Mouse (Mus musculus): ENCODE results near the gene Lyst. TPM values are rescaled to one million over a fixed set of nuclear protein-coding genes. Genes with fewer than 3 reads are reported as not detected.

Lyst gene
- polyA plus RNA-seq, 1 experiment from 2014 or later = 2.8 TPM

DNA sequence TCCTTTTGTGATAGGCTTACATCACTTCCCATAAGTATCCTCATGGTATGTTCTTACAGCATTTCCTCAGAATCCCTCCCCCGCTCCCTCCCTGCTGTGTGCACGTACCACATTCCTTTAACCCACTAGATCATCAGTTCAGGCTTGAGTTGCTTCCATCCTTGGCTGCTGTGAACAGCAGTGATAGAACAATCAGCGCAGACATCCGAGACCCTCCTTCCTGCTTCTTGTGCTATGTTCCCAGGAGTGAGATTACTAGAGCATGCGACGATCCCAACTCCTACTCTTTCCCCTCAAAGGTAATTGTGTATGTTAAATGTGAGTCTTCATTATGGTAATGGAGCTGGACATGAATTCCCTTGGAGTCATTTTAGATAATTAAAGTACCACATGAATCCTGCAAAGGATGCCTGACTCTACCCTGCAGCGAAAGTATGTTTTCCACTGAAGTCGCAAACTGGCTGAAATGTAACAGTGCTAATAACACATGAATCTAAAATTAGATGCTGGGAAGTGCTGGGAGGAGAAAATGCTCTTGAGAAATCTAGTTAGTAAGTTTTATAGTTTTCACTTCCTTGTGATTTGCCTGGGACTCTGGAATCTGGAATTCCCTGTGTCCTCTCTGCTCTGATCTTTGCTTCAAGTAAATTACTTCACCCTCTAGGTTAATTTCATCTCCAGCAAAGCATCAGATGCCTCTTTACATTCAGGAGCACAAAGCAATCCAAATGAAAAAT lies 13.6 kb upstream of the Lyst start:
- H3K36me3 ChIP-seq = no peaks in the 10 kb centered on the region
- no peak overlapping the region for H3K4me2 ChIP-seq (replicated peaks)
- H3K27me3 ChIP-seq (replicated peaks) = no peaks in the 10 kb centered on the region
- H3K4me1 ChIP-seq (replicated peaks) = 0 out of 2 replicates have a peak, but pooled peaks cover 2% of the 10 kb centered on the region
- 56% methylated on average over 8 of the region's 8 CpGs for WGBS
- H3K9ac ChIP-seq = no peak overlapping the region
- ATAC-seq = no peak
- no peak overlapping the region for H3K27ac ChIP-seq
- H3K4me3 ChIP-seq (replicated peaks) = no peak overlapping the region
- no peaks in the 10 kb centered on the region for H3K9me3 ChIP-seq

DNA sequence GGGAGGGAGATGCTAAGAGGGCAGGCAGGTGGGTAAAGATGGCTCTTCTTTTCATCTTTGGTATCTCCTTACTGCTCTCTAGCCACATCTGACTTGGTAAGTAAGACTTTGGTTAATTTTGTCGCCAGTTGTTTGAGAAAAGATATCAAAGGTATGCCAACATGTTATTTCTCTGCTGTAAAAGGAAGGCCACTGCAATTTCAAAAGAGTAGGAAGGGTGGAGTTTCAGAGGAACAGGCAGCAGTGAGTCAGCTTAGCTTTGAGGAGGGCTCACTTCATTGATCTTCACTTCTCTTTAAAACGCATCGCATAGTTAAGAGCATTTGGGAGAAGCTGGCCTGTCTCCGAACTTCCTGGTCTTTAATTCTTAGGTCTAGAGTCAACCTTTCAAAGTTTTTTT lies 8.2 kb upstream of the Lyst start:
- Histone ChIP-seq H3K4me2 (replicated peaks) (no peak overlapping the region), H3K27ac (no peak overlapping the region), H3K9ac (no peak overlapping the region), H3K9me3 (no peaks in the 10 kb centered on the region), H3K27me3 (replicated peaks) (no peaks in the 10 kb centered on the region), H3K36me3 (no peaks in the 10 kb centered on the region), H3K4me3 (replicated peaks) (no peak overlapping the region), H3K4me1 (replicated peaks) (no peaks in the 10 kb centered on the region)
- no peak for ATAC-seq
- 76% methylated on average over 4 of the region's 4 CpGs for WGBS

DNA sequence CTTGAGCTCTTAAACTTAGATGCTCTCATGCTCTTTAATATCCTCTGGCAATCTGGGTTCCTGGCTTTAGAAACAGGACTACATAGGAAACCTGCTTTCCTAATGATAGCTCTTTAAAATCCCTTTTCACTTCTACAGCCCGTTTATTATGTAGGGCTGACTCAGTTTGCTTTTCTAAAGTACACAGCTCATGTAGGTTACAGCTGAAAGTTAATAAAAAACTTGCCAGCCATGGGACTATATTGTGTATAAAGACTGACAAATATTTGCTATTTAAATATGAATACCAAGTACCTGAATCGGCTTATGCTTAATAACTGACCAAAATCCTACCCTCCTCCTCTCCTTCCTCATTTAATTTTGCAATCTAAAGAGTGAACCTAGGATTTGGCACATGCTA lies 6.7 kb upstream of the Lyst start:
- Histone ChIP-seq H3K4me1 (replicated peaks) (no peaks in the 10 kb centered on the region), H3K27ac (no peak overlapping the region), H3K36me3 (no peaks in the 10 kb centered on the region), H3K9me3 (no peaks in the 10 kb centered on the region), H3K9ac (no peak overlapping the region), H3K4me3 (replicated peaks) (no peak overlapping the region), H3K27me3 (replicated peaks) (no peaks in the 10 kb centered on the region), H3K4me2 (replicated peaks) (no peak overlapping the region)
- 50% methylated on average over 2 of the region's 2 CpGs for WGBS
- no peak for ATAC-seq

DNA sequence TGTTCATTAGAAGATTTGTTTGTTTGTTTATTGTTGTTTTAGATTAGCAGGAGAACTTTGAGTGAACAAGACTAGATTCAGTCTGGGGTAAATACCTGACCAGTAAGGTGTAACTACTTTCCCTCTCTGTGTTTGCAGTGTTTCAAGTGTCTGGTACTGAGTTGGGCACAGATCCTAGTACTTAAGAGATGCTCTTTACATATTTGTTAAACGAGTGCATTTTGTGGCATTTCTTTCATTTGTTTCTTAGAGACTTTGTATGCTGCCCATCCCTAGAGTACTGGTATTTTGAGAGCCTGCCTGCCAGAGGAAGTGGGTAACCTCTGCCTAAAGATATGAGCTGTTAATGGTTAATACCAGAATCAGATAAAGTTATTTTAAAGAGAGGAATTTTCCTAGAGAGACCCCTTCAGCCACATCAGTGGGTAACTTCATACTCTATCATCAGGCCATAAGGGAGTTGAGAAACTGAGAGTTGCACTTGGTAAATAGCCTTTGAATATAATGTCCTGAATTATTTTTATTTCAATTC lies 2.5 kb upstream of the Lyst start:
- no peak overlapping the region for H3K9ac ChIP-seq
- no peak overlapping the region for H3K4me2 ChIP-seq (replicated peaks)
- H3K27ac ChIP-seq = no peak overlapping the region
- 67% methylated on average over 1 of the region's 1 CpGs for WGBS
- no peaks in the 10 kb centered on the region for H3K27me3 ChIP-seq (replicated peaks)
- ATAC-seq = no peak
- H3K4me3 ChIP-seq (replicated peaks) = no peak overlapping the region
- no peaks in the 10 kb centered on the region for H3K36me3 ChIP-seq
- H3K4me1 ChIP-seq (replicated peaks) = no peaks in the 10 kb centered on the region
- no peaks in the 10 kb centered on the region for H3K9me3 ChIP-seq

DNA sequence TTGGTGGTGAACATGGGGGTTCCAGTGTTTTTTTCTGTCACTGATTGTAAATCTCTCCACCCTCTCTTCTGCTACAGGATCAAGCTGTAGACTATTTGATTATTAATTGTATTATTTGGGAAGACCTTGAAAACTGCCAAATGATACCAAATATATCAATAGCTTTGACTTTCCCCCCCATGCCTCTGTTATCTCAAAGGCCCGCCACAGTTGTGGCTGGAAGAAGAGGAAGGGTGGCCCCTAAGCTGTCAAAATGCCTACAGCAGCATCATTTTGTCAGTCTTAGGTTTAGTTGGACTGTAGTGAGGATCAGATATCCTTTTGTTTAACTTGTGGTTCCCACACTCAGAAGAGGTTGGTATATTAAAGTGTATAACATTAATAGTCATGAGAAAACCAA lies 1.7 kb upstream of the Lyst start:
- no peak for ATAC-seq
- H3K4me1 ChIP-seq (replicated peaks) = no peaks in the 10 kb centered on the region
- H3K4me2 ChIP-seq (replicated peaks) = no peak overlapping the region
- H3K9ac ChIP-seq = no peak overlapping the region
- no peaks in the 10 kb centered on the region for H3K9me3 ChIP-seq
- 96% methylated on average over 1 of the region's 1 CpGs for WGBS
- no peak overlapping the region for H3K4me3 ChIP-seq (replicated peaks)
- no peaks in the 10 kb centered on the region for H3K27me3 ChIP-seq (replicated peaks)
- H3K27ac ChIP-seq = no peak overlapping the region
- H3K36me3 ChIP-seq = no peaks in the 10 kb centered on the region

DNA sequence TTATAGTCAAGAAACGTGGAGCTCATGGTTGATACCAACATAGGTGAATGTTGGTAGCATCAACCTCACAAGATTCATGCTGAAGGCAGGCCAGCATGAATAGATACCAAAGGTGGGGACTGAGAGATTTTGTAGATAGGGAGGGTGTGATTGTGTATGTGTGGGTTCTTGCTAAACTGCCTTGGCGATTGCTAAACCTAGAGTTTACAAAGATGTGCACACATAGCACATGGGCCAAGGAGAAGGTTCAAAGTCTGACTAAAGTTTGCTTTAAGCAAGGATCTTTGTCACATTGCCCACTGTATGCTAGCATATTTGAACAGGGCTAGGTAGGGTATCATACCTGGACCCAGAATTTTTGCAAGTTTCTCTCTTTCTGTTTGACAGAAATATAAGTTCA lies 1.2 kb upstream of the Lyst start:
- no peak for ATAC-seq
- H3K27ac ChIP-seq = no peak overlapping the region
- H3K9ac ChIP-seq = no peak overlapping the region
- H3K36me3 ChIP-seq = no peaks in the 10 kb centered on the region
- H3K9me3 ChIP-seq = no peaks in the 10 kb centered on the region
- no peak overlapping the region for H3K4me2 ChIP-seq (replicated peaks)
- H3K4me1 ChIP-seq (replicated peaks) = no peaks in the 10 kb centered on the region
- no peak overlapping the region for H3K4me3 ChIP-seq (replicated peaks)
- H3K27me3 ChIP-seq (replicated peaks) = no peaks in the 10 kb centered on the region
- WGBS = 93% methylated on average over 2 of the region's 2 CpGs

DNA sequence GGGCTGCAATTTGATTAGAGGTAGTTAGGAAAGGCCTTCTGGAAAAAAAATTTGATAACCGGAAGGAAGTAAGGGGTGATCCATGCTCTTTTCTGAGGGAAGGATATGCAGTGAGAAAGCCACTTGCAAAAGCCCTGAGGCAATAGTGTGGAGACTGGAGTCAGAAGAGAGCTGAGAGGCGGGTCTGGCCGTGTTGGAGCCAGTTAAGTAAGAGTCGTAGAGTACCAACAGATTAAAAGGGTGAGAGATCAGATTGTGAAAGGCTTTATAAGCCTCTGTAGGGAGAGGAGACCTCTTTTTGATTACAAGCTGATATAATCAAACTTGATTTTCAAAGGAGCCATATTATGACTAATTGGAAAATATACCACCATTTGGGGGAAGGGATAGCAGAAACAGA lies 1.7 kb downstream of the Lyst start:
- Histone ChIP-seq H3K9ac (no peak overlapping the region), H3K36me3 (no peaks in the 10 kb centered on the region), H3K9me3 (no peaks in the 10 kb centered on the region), H3K27ac (no peak overlapping the region), H3K4me2 (replicated peaks) (no peak overlapping the region), H3K4me1 (replicated peaks) (no peaks in the 10 kb centered on the region), H3K4me3 (replicated peaks) (no peak overlapping the region), H3K27me3 (replicated peaks) (no peaks in the 10 kb centered on the region)
- 70% methylated on average over 4 of the region's 4 CpGs for WGBS
- ATAC-seq = no peak

DNA sequence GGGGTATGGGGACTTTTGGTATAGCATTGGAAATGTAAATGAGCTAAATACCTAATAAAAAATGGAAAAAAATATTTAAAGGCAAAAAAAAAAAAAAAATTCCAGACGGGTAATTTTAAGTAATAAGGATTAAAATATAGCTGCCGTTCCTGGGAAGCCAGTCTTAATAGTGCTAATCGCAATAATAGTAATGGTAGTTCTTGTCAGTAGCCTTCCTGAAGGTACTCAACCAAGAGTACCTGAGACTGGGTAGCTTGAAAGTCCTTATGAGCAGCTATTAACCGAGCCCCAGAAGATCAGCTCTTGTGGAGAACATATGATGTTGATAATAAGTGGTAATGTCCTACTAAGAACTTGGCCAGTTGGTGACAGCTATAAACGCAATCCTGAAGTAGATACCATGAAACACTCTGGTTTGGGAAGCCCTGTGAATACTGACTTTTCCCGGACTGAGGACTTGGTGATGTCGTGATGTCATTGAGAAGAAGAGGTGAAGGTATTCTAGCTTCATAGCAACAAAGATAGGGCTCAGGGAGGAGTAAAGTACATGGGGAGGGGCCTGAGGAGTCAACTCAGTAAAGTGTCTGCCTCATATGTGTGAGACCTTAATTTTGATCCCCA lies 6.3 kb downstream of the Lyst start:
- Histone ChIP-seq H3K4me2 (replicated peaks) (no peak overlapping the region), H3K9ac (no peak overlapping the region), H3K27me3 (replicated peaks) (no peaks in the 10 kb centered on the region), H3K4me1 (replicated peaks) (no peaks in the 10 kb centered on the region), H3K4me3 (replicated peaks) (no peak overlapping the region), H3K9me3 (no peaks in the 10 kb centered on the region), H3K36me3 (no peaks in the 10 kb centered on the region), H3K27ac (no peak overlapping the region)
- ATAC-seq = no peak
- WGBS = 93% methylated on average over 7 of the region's 7 CpGs

DNA sequence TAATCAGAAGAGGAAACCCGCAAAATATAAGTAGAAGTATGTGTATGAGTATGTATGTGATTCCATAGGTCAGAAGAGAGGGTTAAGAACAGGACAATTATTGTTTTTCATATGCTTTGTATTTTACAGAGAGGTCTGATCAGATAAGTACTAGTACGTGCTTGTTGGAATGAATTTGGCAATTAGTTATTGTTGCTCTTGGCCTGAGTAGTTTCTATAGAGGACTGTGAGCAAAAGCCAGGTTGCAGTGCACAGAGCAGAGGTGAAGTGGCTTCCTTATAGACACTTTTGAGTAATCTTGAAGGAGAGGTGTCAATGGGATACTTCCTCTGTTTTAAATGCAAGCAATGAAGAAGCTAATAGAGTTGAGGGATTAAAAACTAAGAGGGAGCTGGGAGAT lies 7.7 kb downstream of the Lyst start:
- no peak for ATAC-seq
- Histone ChIP-seq H3K36me3 (no peaks in the 10 kb centered on the region), H3K4me2 (replicated peaks) (no peak overlapping the region), H3K9ac (no peak overlapping the region), H3K27ac (no peak overlapping the region), H3K9me3 (no peaks in the 10 kb centered on the region), H3K27me3 (replicated peaks) (no peaks in the 10 kb centered on the region), H3K4me3 (replicated peaks) (no peak overlapping the region), H3K4me1 (replicated peaks) (no peaks in the 10 kb centered on the region)
- 80% methylated on average over 2 of the region's 2 CpGs for WGBS

DNA sequence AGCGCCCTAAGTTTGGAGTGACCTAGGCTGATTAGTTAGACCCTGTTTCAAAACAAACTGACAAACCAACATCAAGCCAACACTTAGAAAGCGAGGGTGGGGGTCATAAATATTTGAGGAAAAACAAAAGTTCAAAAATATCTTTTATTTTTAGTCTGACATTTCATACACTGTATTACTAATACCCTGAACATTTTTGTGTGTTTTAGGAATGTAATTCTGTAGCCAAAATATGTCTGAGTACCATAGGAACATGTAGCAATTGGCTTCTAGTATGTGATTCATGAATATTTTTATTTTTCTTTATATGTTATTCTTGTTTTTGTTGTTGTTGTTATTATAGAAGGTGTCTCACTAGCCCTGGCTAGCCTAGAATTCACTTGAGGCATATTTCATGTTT lies 11.2 kb downstream of the Lyst start:
- Histone ChIP-seq H3K27me3 (replicated peaks) (no peaks in the 10 kb centered on the region), H3K9ac (no peak overlapping the region), H3K4me1 (replicated peaks) (no peaks in the 10 kb centered on the region), H3K27ac (no peak overlapping the region), H3K4me3 (replicated peaks) (no peak overlapping the region), H3K4me2 (replicated peaks) (no peak overlapping the region), H3K36me3 (no peaks in the 10 kb centered on the region), H3K9me3 (no peaks in the 10 kb centered on the region)
- ATAC-seq = no peak
- WGBS = 86% methylated on average over 2 of the region's 2 CpGs

DNA sequence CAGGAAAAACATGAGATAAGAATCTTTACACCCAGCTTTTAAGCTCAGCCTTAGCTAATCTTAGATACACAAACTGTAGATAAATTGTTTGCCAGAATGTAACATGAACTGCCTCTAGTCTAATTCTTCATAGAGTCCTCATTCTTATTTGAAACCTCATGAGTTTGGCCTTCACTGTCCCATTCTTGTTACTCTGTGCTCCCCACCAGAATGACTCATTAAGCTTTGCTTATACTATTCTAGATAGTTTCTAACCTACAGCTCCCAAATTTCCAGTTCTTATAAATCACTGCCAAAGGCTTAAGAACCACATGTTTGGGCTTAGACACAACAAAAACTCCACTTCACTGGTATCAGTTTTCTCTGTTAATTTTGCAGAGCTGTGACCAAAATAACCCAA lies 16.0 kb downstream of the Lyst start:
- Histone ChIP-seq H3K4me2 (replicated peaks) (no peak overlapping the region), H3K27me3 (replicated peaks) (no peaks in the 10 kb centered on the region)
- no peak for ATAC-seq

DNA sequence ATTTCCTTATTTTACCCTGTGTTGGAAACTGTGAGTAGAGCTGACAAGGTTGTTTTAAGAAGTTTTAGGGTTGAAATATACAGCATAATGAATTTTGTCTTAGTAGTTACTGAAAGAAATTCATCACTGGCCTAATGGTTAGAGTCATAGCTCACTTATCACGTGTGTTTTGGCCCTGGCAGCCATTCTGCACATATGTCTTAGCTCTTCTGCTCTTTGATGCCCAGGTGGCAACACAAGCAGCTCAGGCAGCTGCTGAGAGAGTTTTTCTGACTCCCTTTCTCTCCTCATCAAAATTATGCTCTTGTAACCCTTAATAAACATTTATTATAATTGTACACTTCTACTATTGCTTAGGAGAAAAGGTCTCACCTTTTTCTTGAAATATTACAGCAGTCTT lies 18.1 kb downstream of the Lyst start:
- H3K9me3 ChIP-seq = no peaks in the 10 kb centered on the region
- H3K4me3 ChIP-seq (replicated peaks) = no peak overlapping the region
- H3K27ac ChIP-seq = no peak overlapping the region
- no peaks in the 10 kb centered on the region for H3K27me3 ChIP-seq (replicated peaks)
- ATAC-seq = no peak
- no peak overlapping the region for H3K4me2 ChIP-seq (replicated peaks)
- 35% methylated on average over 1 of the region's 1 CpGs for WGBS
- no peaks in the 10 kb centered on the region for H3K36me3 ChIP-seq
- H3K4me1 ChIP-seq (replicated peaks) = no peaks in the 10 kb centered on the region
- no peak overlapping the region for H3K9ac ChIP-seq

More for the DNA sequence above, 16.0 kb downstream of the Lyst start:
- Histone ChIP-seq H3K4me3 (replicated peaks) (no peak overlapping the region), H3K4me1 (replicated peaks) (no peaks in the 10 kb centered on the region), H3K9me3 (no peaks in the 10 kb centered on the region), H3K9ac (no peak overlapping the region), H3K36me3 (no peaks in the 10 kb centered on the region), H3K27ac (no peak overlapping the region)

DNA sequence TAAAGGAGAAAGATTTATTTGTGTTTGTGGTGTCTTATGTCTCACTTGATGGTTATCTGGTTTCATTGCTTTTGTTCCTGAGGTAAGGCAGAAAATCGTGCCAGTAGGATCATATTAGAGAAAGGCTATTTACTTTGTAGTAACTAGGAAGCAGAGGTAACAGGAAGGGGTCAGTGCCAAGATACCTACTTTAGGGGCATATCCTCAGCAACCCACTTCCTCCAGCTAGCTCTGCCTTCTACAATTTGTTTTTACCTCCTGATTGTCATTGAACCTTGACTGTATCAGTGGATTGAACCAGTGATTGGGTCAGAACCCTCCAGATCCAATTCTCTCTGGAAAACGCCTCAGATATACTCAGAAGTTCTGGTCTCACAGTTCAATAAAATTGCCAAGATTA lies 19.5 kb downstream of the Lyst start:
- no peak for ATAC-seq
- WGBS = 59% methylated on average over 2 of the region's 2 CpGs
- H3K9me3 ChIP-seq = no peaks in the 10 kb centered on the region

More for the DNA sequence above, 19.5 kb downstream of the Lyst start:
- no peaks in the 10 kb centered on the region for H3K27me3 ChIP-seq (replicated peaks)
- H3K9ac ChIP-seq = no peak overlapping the region
- H3K36me3 ChIP-seq = no peaks in the 10 kb centered on the region
- H3K4me2 ChIP-seq (replicated peaks) = no peak overlapping the region
- no peaks in the 10 kb centered on the region for H3K4me1 ChIP-seq (replicated peaks)
- no peak overlapping the region for H3K27ac ChIP-seq
- H3K4me3 ChIP-seq (replicated peaks) = no peak overlapping the region
